Mouse (Mus musculus) brain, adult 2 months (tissue): ENCODE measurements around the gene Itsn1.

Experiments
- DNase-seq: peaks from one replicate; pipeline ENCODE4 v3.0.0; 2011; ENCODE audit warnings: low read depth, low spot score

The Itsn1 gene

GRCm38 (mm10) chr16:91768586-91768985 lies 39.5 kb downstream of the Itsn1 start:
- DNase-seq = no peak

- peak; percentile 91 for DNase-seq
Observed at GRCm38 (mm10) chr16:91769911-91770310, 40.8 kb downstream of the Itsn1 start.

DNA sequence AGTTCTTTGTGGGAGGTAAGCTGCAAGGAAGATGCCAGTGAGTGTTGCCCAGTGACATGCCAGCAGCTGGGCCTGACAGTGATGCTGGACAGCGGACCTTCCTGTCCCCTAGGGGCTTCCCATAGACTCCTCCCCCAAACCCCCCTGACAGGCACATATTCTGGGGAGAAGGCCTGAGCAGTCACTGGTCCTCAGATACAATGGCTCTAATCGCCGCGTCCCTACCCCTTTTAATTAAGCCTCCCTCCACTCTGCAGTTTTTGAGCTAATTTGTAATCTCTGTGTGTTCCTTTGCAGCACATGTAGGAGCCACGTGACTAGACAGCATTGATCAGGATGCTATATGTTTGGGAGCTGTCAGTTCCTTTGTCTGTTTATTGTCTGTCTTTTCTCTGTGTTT lies 41.6 kb downstream of the Itsn1 start:
- no peak for DNase-seq

DNA sequence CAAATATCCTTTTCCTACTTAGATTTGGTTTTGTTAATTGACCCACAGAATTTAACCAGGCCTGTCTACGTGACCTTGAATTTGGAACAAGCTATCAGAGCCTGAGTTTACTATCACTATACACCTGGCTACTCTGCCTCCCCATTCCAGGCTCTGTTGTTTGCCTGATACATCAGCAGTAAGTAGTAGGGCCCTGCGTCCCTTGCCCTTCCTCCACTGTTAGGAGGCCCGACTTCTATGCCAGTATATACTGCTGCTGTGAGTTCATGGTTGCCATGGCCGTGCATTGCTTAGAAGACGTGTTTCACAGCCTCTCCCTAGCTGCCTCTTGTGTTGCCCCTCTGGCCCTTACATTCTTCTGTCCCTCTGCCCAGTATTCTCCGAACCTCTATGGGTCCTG lies 42.3 kb downstream of the Itsn1 start:
- no peak for DNase-seq

DNA sequence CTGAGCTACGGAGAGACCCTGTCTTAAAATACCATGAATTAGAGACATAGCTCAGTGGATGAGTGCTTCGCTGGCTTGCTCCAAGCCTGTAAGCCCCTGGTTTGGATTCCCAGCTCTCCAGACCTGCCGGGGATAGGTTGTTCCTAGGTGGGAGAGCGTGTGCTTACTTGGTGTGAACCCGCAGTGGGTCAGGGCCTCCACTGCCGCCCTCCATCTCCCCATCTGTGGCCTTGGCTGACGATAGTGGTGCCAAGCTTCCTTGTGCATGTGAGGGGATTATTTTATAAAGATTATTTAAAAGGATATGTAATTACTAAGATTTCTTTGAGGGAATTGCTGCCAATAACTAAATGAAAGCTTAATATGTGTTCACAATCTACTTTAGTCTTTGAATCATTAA lies 43.5 kb downstream of the Itsn1 start:
- no peak for DNase-seq

DNA sequence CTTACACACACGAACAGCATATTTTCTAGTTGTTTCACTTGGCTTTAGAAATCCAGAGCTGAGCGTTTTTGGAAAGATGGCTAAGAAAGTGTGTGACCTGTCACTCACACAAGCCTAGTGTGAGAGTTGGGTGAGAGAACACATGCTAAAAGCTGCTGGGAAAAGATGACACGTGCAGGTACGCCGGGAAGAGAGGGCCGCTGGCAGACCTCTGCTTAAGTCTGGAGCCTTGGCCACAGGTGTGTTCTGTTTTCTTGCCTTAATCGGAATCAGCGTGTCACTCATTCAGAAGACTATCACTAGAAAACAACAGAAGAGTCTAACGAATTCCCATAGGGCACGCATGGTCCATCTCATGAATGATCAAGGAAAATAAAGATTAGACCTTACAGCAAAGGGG lies 50.5 kb downstream of the Itsn1 start:
- DNase-seq = no peak

DNA sequence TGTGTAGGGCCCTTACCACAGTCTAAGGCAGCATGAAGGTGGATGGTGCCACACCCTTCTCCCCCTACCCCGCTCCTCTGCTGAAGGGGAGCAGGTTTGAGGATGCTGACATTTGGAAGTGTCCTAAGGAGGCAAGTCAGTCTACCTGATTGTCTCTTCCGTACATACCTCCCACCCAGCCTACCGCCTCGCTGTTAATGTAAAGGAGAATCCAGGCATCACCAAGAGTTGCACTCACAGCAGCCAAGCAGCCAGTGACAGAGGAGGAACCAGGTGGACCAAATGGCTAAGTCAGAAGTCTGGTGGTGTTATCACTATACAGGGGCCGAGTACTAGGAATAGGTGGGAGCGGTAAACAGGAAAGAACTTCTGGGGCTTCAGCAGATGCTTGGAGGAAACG lies 51.1 kb downstream of the Itsn1 start:
- no peak for DNase-seq

DNA sequence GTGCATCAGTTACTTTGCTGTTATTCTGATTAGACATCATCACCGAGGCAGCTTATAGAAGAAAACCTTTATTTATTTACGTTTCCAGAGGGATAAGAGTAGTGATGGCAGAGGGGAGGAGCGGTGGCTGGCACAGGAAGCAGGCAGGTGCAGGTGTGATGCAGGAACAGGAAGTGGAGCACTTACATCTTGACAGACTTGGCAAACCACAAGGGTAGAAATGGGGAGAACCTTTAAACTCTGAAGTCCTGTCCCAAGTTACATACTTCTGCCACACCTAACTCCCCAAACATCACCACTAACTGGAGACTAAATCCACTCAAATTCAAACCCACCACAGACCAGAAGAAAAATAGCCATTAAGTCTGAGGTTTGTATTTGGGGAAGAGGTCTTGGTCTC lies 51.7 kb downstream of the Itsn1 start:
- DNase-seq = no peak

DNA sequence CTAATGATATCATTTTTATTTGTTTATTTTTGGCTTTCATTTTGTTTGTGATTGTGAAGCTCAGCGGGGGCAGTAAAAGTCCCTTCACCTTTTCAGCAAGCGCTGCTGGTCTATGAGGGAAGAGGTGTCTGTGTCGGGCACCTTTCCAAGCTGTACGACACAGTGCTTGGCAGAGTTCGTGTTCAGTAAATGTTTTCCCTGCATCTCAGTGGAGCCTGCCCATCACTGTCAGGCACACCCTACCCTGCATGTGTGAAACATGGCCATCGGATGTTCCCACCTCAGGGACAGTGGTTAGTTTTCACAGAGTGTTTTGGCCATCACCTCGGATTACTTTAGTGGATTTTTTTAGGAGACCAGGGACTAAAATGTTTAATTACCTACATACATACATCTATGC lies 54.1 kb downstream of the Itsn1 start:
- DNase-seq = peak; percentile 75

DNA sequence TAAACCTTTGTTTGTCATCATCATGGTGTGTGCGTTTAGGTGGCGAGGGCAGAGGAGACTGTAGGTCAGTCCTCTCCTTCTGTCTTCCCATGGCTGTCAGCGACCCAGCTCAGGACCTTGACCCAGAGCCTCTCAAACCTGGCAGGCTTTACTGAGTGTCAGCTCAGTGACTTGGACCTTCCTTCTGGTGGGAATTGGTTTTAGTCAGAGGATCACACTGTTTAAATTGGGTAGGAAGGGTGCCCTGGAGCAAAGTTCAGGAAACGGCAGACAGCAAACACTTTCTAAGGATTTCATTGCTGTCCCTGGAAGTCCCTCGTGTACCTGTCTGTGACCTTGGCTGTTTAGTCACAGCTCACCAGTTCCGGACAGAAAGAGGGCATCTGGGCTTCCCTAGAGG lies 55.2 kb downstream of the Itsn1 start:
- no peak for DNase-seq

GRCm38 (mm10) chr16:91786425-91786824 lies 57.3 kb downstream of the Itsn1 start:
- DNase-seq = peak; percentile 61

GRCm38 (mm10) chr16:91789728-91790127 lies 60.6 kb downstream of the Itsn1 start:
- no peak for DNase-seq

DNA sequence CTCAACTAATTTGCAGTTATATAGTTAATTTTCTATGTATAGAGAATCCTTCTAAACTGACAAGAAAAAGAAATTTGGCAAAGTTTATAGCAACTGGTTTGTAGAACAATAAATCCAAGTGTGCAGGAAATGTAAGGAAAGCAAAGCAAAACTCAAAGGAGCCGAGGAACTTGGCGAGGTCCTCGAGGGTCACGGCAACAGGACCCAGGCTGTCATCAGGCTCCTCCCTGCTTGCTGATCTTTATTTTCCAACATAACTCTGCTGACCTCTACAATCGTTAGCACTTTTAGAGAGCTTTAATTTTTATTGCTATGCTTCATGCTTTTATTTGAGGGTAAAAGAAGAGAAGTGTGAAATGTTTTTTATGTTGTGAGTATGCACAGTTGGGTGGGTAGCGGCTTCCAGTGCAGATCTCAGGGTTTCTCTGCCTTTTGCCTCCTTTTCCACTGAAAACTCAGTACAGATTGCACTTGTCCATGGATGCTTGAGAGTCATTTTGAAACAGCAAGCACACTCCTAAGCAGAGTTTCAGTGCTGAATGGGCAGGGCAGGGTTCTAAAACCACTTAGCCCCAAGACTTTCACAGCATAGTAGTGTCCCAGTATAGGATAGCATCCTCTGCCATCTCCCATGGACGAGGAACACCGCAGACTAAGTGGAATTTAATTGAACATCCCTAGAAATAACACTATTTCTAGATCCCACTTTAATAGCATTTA lies 63.6 kb downstream of the Itsn1 start:
- DNase-seq = no peak

DNA sequence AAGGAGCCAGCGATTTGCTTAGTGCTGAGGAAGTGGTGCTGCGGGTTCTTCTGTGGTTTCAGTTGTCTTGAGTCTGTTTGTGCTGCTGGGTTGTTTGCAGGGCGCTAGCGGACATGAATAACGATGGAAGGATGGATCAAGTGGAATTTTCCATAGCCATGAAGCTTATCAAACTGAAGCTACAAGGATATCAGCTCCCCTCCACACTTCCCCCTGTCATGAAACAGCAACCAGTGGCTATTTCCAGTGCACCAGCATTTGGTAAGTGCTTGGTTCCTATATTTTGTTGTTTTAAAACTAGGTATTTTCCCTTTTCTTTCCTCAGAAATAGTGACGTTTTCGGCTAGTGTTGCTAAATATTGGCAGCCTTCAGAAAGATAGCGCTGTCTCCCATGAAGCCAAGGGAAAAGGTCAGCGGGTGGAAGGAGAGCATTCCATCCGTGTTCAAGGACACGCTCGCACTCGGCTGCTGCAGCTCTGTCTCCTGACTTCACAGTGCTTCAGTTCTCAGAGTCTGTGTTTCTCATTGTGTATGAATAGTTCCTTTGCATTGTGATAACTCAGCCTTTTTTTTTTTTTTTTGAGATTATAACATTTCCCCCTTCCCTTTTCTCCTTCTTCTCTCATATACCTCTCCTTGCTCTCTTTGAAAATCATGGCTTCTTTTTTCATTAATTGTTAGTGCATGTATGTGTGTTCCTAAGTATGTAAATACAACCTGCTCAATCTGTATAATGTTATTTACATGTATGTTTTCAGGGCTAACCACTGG lies 64.6 kb downstream of the Itsn1 start:
- DNase-seq = no peak

- no peak for DNase-seq
Observed at GRCm38 (mm10) chr16:91794306-91794705, 65.2 kb downstream of the Itsn1 start.

GRCm38 (mm10) chr16:91795044-91795443 lies 66.0 kb downstream of the Itsn1 start:
- no peak for DNase-seq

DNA sequence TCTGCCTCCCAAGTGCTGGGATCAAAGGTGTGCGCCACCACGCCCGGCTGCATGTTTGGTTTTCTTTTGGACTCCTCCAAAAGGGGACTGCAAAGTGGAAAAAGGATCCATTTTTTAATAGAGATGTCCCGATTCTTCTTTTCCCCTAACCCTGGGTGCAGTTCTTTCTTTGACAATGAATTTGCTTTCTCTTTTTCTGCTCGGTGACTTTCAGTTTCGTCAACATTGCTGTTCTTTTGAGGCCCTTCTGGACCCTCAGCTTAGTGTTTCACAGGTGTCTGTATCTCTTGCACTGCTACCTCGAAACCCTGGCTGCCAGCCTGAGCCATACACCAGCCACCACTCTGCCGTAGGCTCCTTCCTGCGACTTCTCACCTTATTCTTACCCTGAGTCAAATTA lies 66.5 kb downstream of the Itsn1 start:
- no peak for DNase-seq

DNA sequence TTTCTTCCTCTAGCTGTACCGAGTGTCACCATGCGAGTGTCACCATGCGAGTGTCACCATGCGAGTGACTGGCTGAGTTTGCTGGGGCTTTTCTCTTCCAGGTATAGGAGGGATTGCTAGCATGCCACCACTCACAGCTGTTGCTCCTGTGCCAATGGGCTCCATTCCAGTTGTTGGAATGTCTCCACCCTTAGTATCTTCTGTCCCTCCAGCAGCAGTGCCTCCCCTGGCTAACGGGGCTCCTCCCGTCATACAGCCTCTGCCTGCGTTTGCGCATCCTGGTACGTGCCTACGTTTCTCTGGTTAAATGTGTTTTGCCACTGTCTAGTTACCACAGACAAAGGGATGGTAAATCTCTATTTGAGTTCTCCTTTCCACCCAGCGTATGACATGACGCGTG lies 72.3 kb downstream of the Itsn1 start:
- no peak for DNase-seq

- no peak for DNase-seq
Observed at GRCm38 (mm10) chr16:91802461-91803062, 73.5 kb downstream of the Itsn1 start.

DNA sequence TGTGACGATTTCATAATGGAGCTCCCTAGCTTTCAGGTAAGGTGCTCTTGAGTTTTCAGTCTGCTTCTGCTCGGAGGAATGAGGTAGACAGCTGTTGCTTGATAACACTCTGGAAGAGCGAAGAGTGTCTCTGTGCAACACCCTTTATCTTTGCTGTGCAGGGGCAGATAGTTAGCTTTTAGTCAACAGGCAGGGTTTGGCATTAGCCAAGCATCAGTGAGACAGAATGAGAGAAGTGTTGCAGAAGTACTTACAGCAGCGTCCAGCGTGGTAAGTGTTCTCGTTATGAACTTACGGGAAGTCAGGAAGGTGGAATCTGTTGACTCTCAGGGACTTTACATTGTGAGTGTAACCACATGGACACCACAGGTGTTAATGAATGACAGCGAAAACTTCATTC lies 75.3 kb downstream of the Itsn1 start:
- no peak for DNase-seq

DNA sequence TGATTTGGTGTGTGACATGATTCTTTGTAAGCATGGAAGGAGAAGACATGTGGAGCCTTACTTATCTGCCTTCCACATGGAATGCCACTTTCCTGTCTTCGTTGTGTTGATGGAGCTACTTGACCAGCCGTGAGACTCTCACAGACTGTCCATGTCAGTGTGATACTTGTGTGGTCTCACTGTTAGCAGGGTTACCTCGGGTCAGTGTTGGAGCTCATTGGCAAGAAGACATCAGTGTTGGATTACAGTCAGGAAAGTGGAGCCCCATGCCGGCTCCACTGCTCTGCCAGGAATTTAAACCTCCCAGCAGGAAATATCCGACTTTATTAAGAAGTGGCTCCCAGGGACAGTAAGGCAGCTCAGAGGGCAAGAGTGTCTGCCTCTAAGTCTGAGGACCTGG lies 75.8 kb downstream of the Itsn1 start:
- DNase-seq = peak; percentile 31

DNA sequence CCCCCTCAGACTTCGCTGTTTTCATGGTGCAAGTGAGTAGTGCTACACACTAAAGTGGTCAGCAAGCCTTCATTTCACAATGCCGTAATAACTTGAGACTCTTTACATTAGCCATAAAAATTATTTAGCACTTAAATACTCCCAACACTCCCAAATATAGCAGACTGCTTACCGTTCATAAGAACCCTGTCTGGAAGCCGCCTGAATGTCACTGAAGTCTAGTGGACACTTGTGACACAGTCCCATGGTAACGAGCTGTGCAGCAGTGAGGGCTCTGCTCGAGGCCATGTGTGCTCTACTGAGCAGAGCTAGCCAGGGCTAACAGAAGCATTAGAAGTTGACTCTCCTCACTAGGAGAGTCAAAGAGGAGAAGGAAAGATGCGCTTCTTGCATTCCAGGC lies 81.2 kb downstream of the Itsn1 start:
- DNase-seq = no peak

- DNase-seq = no peak
Observed at GRCm38 (mm10) chr16:91811339-91811738, 82.3 kb downstream of the Itsn1 start.
